Mouse (Mus musculus): ENCODE measurements around the gene Tiparp.

Gene Tiparp

DNA sequence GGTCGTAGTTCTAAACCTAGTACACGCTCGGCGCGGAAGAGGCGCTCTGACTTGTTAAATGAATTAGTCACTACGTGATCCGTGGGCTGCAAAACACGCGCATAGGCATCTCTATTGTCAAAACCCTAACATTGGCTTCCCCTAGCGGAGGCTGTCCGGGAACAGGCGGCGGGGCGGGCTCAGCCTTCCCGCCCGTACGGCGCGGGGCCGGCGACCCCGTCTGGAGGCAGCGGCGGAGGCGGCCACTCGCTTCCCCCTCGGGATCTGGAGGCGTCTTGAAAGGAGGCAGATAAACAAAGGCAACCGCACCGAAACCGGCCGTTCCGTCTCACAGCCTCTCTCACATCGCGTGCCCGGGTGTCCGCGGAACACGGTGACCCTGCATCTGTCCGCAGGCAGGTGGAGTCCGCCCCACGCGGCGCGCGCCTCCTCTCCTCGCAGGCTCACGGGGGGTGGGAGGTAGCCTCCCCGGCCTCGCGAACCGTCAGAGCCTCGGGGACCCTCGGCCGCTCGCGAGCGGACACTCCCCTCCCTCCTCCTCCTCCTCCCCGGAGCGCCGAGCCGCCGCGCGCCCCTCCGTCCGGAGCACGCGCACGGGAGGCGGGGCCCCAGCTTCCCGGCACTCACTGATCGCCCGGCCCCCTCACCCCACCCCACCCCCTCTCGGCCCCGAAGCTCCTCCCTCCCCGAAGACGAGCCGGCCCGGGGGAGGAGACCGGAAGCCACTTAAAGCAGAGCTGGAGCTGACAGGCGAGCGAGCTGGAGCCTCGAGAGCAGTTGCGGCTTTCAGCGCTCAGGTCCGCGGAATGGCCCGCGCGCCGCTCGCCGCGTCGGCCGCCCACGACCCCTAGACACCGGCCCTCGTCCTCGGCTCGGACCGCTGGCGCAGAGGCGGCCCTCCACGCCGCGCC, at the start of gene Tiparp:
TSS of gene Tiparp (plus strand) at position 720 of the 911 bp plus-strand sequence.
- DNase-seq (ENCODE audit: low read depth, low spot score): peak; percentile 95
- 0 out of 2 replicates have a peak, but pooled peaks cover 3% of the 10 kb centered on the region for H3K36me3 ChIP-seq (ENCODE audit: control insufficient read depth, insufficient read depth, low read length, poor library complexity, severe bottlenecking)
- no peaks in the 10 kb centered on the region for H3K27me3 ChIP-seq (ENCODE audit: control insufficient read depth, insufficient read depth, low read length, poor library complexity, severe bottlenecking)

- no peaks in the 10 kb centered on the region for H3K36me3 ChIP-seq (ENCODE audit: control insufficient read depth, insufficient read depth, low read length, poor library complexity, severe bottlenecking)
- no peaks in the 10 kb centered on the region; the same call in 1 of the 2 replicates for H3K27me3 ChIP-seq (ENCODE audit: control insufficient read depth, insufficient read depth, low read length, poor library complexity, severe bottlenecking)
- DNase-seq (ENCODE audit: low read depth, low spot score): no peak
Measured at GRCm38 (mm10) chr3:65480676-65481075, 47.5 kb upstream of the Tiparp start.

- DNase-seq (ENCODE audit: low read depth, low spot score): no peak
- no peaks in the 10 kb centered on the region for H3K36me3 ChIP-seq (ENCODE audit: control insufficient read depth, insufficient read depth, low read length, poor library complexity, severe bottlenecking)
- H3K27me3 ChIP-seq (ENCODE audit: control insufficient read depth, insufficient read depth, low read length, poor library complexity, severe bottlenecking): no peaks in the 10 kb centered on the region; the same call in 1 of the 2 replicates
Measured at GRCm38 (mm10) chr3:65482266-65482665, 45.9 kb upstream of the Tiparp start.

DNA sequence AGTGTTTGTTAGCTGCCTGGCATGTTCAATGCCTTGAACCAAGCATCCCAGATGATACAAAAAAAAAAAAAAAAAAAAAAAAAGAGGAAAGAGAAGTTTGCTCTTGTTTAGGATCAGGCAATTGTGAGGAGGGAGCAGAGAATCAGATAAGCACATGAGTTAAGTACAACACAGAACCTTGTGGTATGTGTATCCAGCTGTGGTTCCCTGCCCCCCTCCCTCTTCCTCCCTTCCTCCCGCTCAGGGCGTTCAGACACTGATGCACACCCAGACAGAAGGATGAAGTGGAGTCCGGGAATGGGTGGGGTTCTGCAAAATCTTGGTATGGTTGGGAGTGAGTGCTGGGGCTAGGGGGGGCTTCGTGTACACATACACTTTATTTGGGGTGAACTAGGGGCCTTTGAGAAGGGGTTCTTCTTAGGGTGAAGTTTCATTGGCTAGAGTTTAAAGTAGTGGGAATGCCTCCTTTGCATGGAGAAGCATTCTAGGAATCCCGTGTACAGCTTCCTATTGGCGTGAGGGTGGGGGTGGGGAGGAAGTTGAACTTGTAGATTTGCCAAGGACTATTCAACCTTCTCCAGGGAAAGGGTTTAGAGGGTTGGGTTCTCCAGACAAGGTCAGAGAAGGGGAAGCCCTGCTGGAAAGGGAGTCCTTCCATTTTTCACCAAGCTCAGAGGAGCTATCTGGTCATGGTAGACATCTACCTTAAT, 45.4 kb upstream of the Tiparp start:
- DNase-seq (ENCODE audit: low read depth, low spot score): no peak
- H3K36me3 ChIP-seq (ENCODE audit: control insufficient read depth, insufficient read depth, low read length, poor library complexity, severe bottlenecking): no peaks in the 10 kb centered on the region

DNA sequence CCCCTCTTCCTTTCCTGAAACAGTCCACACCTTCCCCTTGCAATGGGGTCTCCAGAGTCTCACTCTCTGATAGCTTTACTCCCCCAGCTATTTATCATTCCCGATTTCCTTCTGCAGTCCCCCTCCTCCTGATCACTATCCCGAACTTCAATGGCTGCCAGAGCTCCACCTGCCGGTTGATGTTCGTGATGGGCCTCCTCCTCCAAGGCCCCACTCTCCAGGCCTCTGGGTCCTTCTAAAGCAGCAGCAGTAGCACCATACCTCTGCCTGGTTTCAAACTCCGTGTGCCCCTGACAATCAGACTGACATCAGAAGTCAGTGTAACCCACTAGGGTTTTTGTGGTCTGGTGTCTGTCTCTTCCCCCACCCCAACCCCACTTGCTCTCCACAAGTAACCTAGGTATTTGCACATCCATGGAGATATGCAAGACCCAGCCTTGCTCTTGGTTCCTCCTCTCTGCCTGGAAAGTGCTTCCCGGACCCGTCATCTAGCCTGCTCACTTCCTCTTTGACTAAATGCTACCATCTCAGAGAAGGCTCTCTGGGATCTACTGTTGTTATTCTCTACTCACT, 44.0 kb upstream of the Tiparp start:
- DNase-seq (ENCODE audit: low read depth, low spot score): peak; percentile 1
- Histone ChIP-seq H3K27me3 (ENCODE audit: control insufficient read depth, insufficient read depth, low read length, poor library complexity, severe bottlenecking) (no peaks in the 10 kb centered on the region; the same call in 1 of the 2 replicates), H3K36me3 (ENCODE audit: control insufficient read depth, insufficient read depth, low read length, poor library complexity, severe bottlenecking) (no peaks in the 10 kb centered on the region)

More for the DNA sequence above, 45.4 kb upstream of the Tiparp start:
- no peaks in the 10 kb centered on the region; the same call in 1 of the 2 replicates for H3K27me3 ChIP-seq (ENCODE audit: control insufficient read depth, insufficient read depth, low read length, poor library complexity, severe bottlenecking)

DNA sequence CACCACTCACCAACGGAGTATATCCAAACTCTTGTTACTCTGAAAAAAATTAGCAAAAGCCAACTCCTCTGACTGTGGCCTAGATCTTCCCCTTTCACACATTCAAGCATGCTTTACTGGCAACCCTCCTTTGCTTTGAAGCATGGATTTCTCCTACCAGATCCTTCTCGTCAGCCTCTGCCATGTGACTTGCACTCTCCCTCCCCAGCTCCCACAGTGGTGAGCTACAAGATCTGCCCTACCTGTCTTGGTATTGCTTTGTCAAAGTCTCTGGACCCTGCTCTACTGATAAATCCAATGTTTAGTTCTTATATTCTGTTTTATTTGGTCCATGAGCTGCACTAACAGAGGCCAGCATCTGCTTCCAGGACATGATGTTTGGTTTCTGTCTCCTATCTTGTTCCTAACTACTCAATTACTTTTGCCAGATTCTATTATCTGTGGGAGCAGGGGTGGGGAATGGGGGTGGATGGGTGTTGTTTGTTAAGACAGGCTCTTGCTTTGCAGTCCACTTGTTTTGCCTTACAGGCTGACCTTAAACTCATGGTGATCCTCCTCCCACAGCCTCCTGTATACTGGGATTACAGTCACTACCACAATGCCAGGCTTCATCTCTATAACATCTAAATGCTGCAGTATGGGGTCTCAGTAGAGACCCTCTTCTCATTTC, 40.7 kb upstream of the Tiparp start:
- no peaks in the 10 kb centered on the region for H3K36me3 ChIP-seq (ENCODE audit: control insufficient read depth, insufficient read depth, low read length, poor library complexity, severe bottlenecking)
- DNase-seq (ENCODE audit: low read depth, low spot score): no peak
- H3K27me3 ChIP-seq (ENCODE audit: control insufficient read depth, insufficient read depth, low read length, poor library complexity, severe bottlenecking): no peaks in the 10 kb centered on the region

- no peak for DNase-seq (ENCODE audit: low read depth, low spot score)
- Histone ChIP-seq H3K36me3 (ENCODE audit: control insufficient read depth, insufficient read depth, low read length, poor library complexity, severe bottlenecking) (no peaks in the 10 kb centered on the region), H3K27me3 (ENCODE audit: control insufficient read depth, insufficient read depth, low read length, poor library complexity, severe bottlenecking) (no peaks in the 10 kb centered on the region)
Measured at GRCm38 (mm10) chr3:65488556-65489244, 39.5 kb upstream of the Tiparp start.

DNA sequence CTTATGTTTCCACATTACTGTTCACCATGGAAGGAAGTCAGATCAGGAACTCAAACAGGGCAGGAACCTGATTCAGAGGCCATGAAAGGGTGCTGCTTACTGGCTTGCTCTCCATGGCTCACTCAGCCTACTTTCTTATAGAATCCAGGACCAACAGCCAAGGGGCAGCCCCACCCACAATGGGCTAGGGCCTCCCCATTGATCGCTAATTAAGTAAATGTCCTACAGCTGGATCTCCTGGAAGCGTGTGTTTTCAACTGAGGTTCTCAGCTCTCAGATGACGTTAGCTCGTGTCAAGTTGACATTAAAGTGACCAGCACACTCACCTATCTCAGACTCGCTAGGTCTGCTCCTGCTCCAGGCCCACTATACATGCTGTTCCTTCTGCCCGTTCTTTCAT, 38.6 kb upstream of the Tiparp start:
- no peak for DNase-seq (ENCODE audit: low read depth, low spot score)
- Histone ChIP-seq H3K36me3 (ENCODE audit: control insufficient read depth, insufficient read depth, low read length, poor library complexity, severe bottlenecking) (no peaks in the 10 kb centered on the region), H3K27me3 (ENCODE audit: control insufficient read depth, insufficient read depth, low read length, poor library complexity, severe bottlenecking) (no peaks in the 10 kb centered on the region)

DNA sequence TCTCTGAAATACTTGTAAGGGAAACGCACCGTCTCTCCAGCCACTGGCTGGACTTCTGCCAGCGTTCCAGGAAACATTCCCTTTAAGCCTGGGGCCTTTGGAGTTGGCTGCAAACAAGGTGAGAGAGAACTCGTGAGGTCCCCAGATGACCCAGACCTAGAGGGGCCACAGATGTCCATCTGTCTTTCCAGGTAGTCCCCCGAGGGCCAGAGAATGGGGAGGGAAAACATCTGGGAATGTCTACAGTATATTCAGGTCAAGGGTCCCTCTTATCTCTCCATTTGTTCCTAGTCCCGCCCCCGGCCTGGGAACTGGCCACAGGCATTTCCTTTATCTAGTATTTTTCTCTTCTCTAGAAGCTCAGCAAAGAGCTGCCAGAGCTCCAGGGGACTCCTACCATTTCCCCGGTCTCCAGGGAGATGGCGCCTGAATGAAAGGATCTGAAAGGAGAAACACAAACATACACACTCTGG, 33.9 kb upstream of the Tiparp start:
- H3K27me3 ChIP-seq (ENCODE audit: control insufficient read depth, insufficient read depth, low read length, poor library complexity, severe bottlenecking): no peaks in the 10 kb centered on the region
- H3K36me3 ChIP-seq (ENCODE audit: control insufficient read depth, insufficient read depth, low read length, poor library complexity, severe bottlenecking): no peaks in the 10 kb centered on the region
- DNase-seq (ENCODE audit: low read depth, low spot score): no peak

DNA sequence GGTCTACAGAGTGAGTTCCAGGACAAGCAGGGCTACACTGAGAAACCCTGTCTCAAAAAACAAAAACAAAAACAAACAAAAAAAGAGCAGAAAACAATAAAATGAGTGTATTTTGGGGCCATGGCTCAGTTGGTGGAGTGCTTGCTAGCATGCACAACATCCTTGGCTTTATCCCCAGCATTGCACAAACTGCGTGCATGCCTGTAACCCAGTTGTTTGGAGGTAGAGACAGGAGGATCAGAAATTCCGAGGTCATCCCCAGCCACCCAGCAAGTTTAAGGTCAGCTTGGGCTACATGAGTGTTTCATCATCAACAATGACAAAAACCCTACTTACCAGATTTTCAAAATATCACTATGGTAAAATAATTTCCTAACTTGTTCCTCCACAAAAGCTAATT, 20.4 kb upstream of the Tiparp start:
- DNase-seq (ENCODE audit: low read depth, low spot score): no peak

GRCm38 (mm10) chr3:65510588-65510987, 17.6 kb upstream of the Tiparp start:
- H3K27me3 ChIP-seq (ENCODE audit: control insufficient read depth, insufficient read depth, low read length, poor library complexity, severe bottlenecking): no peaks in the 10 kb centered on the region
- H3K36me3 ChIP-seq (ENCODE audit: control insufficient read depth, insufficient read depth, low read length, poor library complexity, severe bottlenecking): no peaks in the 10 kb centered on the region
- no peak for DNase-seq (ENCODE audit: low read depth, low spot score)

More for the DNA sequence above, 20.4 kb upstream of the Tiparp start:
- Histone ChIP-seq H3K27me3 (ENCODE audit: control insufficient read depth, insufficient read depth, low read length, poor library complexity, severe bottlenecking) (no peaks in the 10 kb centered on the region), H3K36me3 (ENCODE audit: control insufficient read depth, insufficient read depth, low read length, poor library complexity, severe bottlenecking) (no peaks in the 10 kb centered on the region)

DNA sequence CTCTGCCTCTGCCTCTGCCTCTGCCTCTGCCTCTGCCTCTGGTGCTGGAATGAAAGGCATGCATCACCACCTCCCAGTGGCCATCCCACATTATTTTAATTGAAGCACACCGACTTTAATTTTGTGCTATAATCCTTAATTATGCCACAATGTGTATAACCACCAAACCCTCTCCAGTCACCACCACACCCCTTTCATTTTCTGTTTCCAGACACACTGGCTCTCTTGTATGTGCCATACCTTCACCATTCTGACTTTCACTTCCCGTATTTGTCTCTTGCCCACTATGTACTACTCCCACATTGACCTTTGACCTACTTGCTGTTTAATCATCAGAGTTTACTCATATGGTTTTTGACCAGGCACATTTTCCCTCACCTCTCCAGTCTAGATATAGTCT, 12.5 kb upstream of the Tiparp start:
- no peaks in the 10 kb centered on the region for H3K27me3 ChIP-seq (ENCODE audit: control insufficient read depth, insufficient read depth, low read length, poor library complexity, severe bottlenecking)
- peak; percentile 87 for DNase-seq (ENCODE audit: low read depth, low spot score)
- H3K36me3 ChIP-seq (ENCODE audit: control insufficient read depth, insufficient read depth, low read length, poor library complexity, severe bottlenecking): no peaks in the 10 kb centered on the region

DNA sequence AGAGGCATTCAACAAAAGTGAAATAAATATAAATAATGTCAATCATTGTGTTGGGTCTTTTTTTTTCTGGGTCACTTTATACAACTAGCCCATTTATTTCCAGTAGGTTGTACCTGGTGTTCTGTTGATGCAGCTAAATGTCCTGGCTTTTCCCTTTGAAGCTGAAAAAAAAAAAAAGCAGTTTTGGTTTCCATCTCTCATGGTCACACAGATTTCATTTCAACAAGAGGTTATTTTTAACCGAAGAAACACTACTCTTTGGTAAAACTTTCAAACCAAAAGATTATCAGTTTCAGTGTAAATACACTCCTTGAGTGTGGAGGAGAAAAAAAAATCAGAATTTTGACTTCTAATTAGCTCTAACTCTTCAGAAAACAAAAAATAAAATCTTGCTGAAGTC, 11.7 kb upstream of the Tiparp start:
- Histone ChIP-seq H3K27me3 (ENCODE audit: control insufficient read depth, insufficient read depth, low read length, poor library complexity, severe bottlenecking) (no peaks in the 10 kb centered on the region), H3K36me3 (ENCODE audit: control insufficient read depth, insufficient read depth, low read length, poor library complexity, severe bottlenecking) (no peaks in the 10 kb centered on the region)
- DNase-seq (ENCODE audit: low read depth, low spot score): no peak

DNA sequence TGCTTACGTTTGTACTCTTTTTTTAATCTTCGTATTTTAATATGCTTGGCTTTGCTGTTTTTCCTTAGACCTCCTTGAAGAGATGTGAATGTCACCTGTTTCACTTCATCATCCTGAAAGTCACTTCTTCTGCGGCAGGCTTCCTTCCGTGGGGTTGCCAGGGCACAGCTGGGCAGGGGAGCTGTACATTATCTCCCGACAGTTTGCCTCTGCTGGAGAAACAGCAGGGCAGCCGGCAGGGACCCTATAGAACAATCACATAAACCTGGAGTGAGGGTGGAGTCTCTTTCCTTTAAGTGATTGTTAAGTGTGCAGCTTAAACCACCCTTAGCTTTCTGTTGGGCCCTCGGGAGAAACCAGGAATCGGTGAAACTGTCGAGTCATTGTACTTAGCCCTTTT, 11.1 kb upstream of the Tiparp start:
- Histone ChIP-seq H3K36me3 (ENCODE audit: control insufficient read depth, insufficient read depth, low read length, poor library complexity, severe bottlenecking) (no peaks in the 10 kb centered on the region), H3K27me3 (ENCODE audit: control insufficient read depth, insufficient read depth, low read length, poor library complexity, severe bottlenecking) (no peaks in the 10 kb centered on the region)
- DNase-seq (ENCODE audit: low read depth, low spot score): no peak

All from splenic B cell, adult 2 months (primary cell).